Mouse (Mus musculus): ENCODE data around the gene Gm21818.
"Not testable (repeated sequence)": the region's sequence is repeated elsewhere in the genome, so short reads cannot be mapped to it uniquely, and the experiment has no call there.

Gene Gm21818

GRCm38 (mm10) chr13:120172133-120172532 is at the start of gene Gm21818:
Gene Gm21818, plus strand, starts transcription at chr13:120172433.
- DNase-seq (ENCODE audit: low spot score in 2 of 2): not testable (repeated sequence)

- DNase-seq (ENCODE audit: low spot score in 2 of 2): not testable (repeated sequence)
Observed at GRCm38 (mm10) chr13:120139946-120140345, 32.3 kb upstream of the Gm21818 start, which contains the start of gene Gm20767. Gene Gm20767, plus strand, starts transcription at chr13:120140246.

GRCm38 (mm10) chr13:120142348-120142747 is 29.9 kb upstream of the Gm21818 start:
- DNase-seq (ENCODE audit: low spot score in 2 of 2): not testable (repeated sequence)

- DNase-seq (ENCODE audit: low spot score in 2 of 2): not testable (repeated sequence)
Observed at GRCm38 (mm10) chr13:120149660-120150407, 22.4 kb upstream of the Gm21818 start.

GRCm38 (mm10) chr13:120150589-120150988 is 21.6 kb upstream of the Gm21818 start:
- DNase-seq (ENCODE audit: low spot score in 2 of 2): peak in 1 of 2 experiments; percentile 4

DNA sequence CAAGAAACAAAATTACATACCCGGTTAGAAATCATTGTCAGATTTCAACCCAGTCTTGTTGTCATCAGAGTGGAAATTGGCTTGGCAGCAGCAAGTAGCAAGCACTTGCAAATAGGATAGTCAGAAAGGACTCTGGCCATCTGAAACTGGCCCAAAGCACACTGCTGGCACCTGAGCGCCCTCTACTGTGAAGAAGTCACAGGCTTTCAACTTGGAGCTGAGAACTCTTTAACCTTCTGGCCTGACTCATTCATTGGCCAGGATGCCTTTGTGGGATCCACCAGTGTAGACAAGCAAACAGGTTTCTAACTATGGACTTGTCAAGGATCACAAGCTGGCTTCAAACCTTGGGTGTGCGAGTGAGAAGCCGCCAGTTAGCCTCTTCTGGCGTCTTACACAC is 3.9 kb upstream of the Gm21818 start:
- not testable (repeated sequence) for DNase-seq (ENCODE audit: low spot score in 2 of 2)

DNA sequence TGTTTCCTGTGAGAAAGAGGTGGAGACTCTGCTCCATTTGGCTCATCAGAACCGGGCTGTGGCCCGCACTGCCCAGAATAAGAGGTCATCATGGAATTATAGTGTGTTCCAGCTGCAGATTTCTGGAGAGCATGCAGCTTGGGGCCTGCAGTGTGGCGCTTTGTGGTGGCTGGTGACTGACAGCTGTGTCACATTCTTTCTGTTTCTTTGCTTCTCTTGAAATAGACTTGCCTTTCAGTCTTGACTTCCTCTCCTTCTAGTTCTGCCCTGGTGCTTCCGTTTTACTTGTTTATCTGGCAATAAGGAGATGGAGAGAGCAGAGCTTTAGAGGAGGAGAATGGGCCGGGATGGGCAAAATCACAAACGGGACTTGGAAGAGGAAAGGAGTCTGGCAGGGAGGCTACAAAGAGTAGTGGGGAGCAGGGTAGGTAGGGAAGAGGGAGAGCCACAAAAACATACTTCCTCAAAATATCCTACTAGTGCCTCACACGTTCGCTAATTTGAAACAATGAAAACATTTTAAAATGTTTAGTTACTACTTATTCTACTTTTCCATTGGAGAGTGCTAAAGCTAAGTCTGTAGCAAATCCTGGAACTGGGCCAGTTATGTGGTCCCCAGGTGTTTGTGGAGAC is 24.1 kb downstream of the Gm21818 start:
- not testable (repeated sequence) for DNase-seq (ENCODE audit: low spot score in 2 of 2)

GRCm38 (mm10) chr13:120215847-120216246 is 43.6 kb downstream of the Gm21818 start, which contains the start of gene Gm21762:
Gene Gm21762, minus strand, starts transcription at chr13:120215947.
- not testable (repeated sequence) for DNase-seq (ENCODE audit: low spot score in 2 of 2)

DNA sequence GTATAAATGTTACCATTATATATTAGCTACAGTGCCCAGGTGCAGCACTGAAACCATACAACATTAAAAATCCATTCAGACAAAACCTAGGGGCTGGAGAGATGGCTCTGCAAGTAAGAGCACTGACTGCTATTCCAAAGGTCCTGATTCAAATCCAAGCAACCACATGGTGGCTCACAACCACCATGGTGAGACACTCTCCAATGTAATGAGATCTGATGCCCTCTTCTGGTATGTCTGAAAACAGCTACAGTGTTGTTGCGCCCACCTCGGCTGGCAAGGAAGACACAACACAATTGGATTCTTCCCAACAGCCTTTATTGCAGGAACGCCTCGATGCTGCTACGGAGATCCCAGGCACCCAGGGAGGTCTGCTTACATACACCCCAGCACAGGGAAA is 48.7 kb downstream of the Gm21818 start:
- not testable (repeated sequence) for DNase-seq (ENCODE audit: low spot score in 2 of 2)

DNA sequence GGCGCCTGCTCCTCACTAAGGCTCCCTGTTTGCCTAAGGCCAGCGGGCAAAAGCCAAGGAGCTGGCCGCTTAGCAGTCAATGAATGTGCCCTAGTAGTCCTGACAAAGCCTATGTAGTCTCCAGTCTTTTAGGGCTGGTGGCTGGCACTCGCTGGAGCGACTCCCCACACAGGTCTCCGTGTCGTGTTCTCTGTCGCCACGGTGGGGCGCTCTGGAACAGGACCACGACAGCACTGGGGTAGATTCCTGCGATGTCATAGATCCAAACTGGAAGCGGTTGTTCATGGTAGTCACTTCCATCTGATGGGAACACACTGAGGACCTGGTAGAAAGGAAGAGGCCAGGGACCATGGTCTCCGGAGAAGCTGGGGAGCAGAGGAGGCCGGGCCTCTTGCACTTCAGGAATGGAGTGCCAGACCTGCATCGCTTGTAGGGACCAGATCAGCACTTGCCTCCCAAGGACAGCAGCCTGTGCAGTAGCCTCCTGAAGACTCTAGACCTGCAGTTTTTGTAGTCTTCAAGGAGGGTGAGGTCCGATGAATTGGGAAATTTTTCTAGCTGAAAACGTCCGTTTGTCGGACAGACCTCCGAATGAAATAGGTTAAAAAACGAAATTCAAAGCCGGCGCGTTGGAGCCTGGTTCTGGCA is 50.9 kb downstream of the Gm21818 start:
- not testable (repeated sequence) for DNase-seq (ENCODE audit: low spot score in 2 of 2)

All from natural killer cell, adult 2 months (primary cell).